Mouse (Mus musculus): ENCODE data around the gene Mrgpra6. TPM values are rescaled to one million over a fixed set of nuclear protein-coding genes. Genes with fewer than 3 reads are reported as not detected.
A peak's percentile ranks its signal among the peaks of the same experiment; 100 is the strongest.

Mrgpra6 gene
- polyA plus RNA-seq (2016; fragmentation: Nextera tagmentation; extraction: Ambion mirVana), result not detected in 2 replicates

- Histone ChIP-seq H3K9ac (no peak within 1 kb of the TSS), H3K9me3 (replicated peaks) (no peaks in the 10 kb centered on the region), H3K27ac (no peak within 1 kb of the TSS), H3K4me2 (replicated peaks) (no peak within 1 kb of the TSS), H3K4me1 (no peaks in the 10 kb centered on the region), H3K4me3 (no peak within 1 kb of the TSS), H3K27me3 (no peaks in the 10 kb centered on the region), H3K36me3 (no peaks in the 10 kb centered on the region)
- ATAC-seq (ENCODE audit: low FRiP score), result no peak
- 74% methylated on average over 4 of the region's 4 CpGs for WGBS
These were observed at the start of gene Mrgpra6 for GRCm38 (mm10) chr7:47204830-47205229. Gene Mrgpra6, minus strand, starts transcription at chr7:47204920.

- H3K4me2 ChIP-seq (replicated peaks), result no peak within 1 kb of the TSS
- no peak for ATAC-seq (ENCODE audit: low FRiP score)
- WGBS, result 70% methylated on average over 1 of the region's 1 CpGs
- H3K27ac ChIP-seq, result no peak within 1 kb of the TSS
- H3K9ac ChIP-seq, result no peak within 1 kb of the TSS
- no peaks in the 10 kb centered on the region for H3K27me3 ChIP-seq
- no peaks in the 10 kb centered on the region for H3K36me3 ChIP-seq
- no peaks in the 10 kb centered on the region for H3K4me1 ChIP-seq
- no peaks in the 10 kb centered on the region for H3K9me3 ChIP-seq (replicated peaks)
- H3K4me3 ChIP-seq, result no peak within 1 kb of the TSS
These were observed 48.0 kb upstream of the Mrgpra6 start, which contains the start of gene Mrgpra9 for GRCm38 (mm10) chr7:47252770-47253169. Gene Mrgpra9, minus strand, starts transcription at chr7:47252848.

- no peaks in the 10 kb centered on the region for H3K36me3 ChIP-seq
- no peak for ATAC-seq (ENCODE audit: low FRiP score)
- H3K4me2 ChIP-seq (replicated peaks), result no peak overlapping the region
- no peaks in the 10 kb centered on the region for H3K9me3 ChIP-seq (replicated peaks)
- H3K9ac ChIP-seq, result no peak overlapping the region
- no peak overlapping the region for H3K4me3 ChIP-seq
- no peaks in the 10 kb centered on the region for H3K27me3 ChIP-seq
- 66% methylated on average over 3 of the region's 3 CpGs for WGBS
- H3K27ac ChIP-seq, result no peak overlapping the region
- no peaks in the 10 kb centered on the region for H3K4me1 ChIP-seq
These were observed 39.9 kb upstream of the Mrgpra6 start for GRCm38 (mm10) chr7:47244658-47245057.

GRCm38 (mm10) chr7:47195271-47195670 lies 9.4 kb downstream of the Mrgpra6 start:
- H3K4me2 ChIP-seq (replicated peaks), result no peak overlapping the region
- H3K27ac ChIP-seq, result no peak overlapping the region
- H3K9me3 ChIP-seq (replicated peaks), result no peaks in the 10 kb centered on the region
- H3K4me3 ChIP-seq, result no peak overlapping the region
- H3K27me3 ChIP-seq, result no peaks in the 10 kb centered on the region
- no peaks in the 10 kb centered on the region for H3K36me3 ChIP-seq
- H3K9ac ChIP-seq, result no peak overlapping the region
- no peak for ATAC-seq (ENCODE audit: low FRiP score)
- WGBS, result 59% methylated on average over 1 of the region's 1 CpGs
- no peaks in the 10 kb centered on the region for H3K4me1 ChIP-seq

GRCm38 (mm10) chr7:47170814-47171213 lies 33.9 kb downstream of the Mrgpra6 start:
- no peak overlapping the region for H3K9ac ChIP-seq
- no peak overlapping the region for H3K27ac ChIP-seq
- no peak overlapping the region for H3K4me2 ChIP-seq (replicated peaks)
- no peaks in the 10 kb centered on the region for H3K36me3 ChIP-seq
- WGBS, result 80% methylated on average over 5 of the region's 5 CpGs
- H3K9me3 ChIP-seq (replicated peaks), result no peaks in the 10 kb centered on the region
- ATAC-seq (ENCODE audit: low FRiP score), result no peak
- no peaks in the 10 kb centered on the region for H3K4me1 ChIP-seq
- no peaks in the 10 kb centered on the region for H3K27me3 ChIP-seq
- no peak overlapping the region for H3K4me3 ChIP-seq

- no peak for ATAC-seq (ENCODE audit: low FRiP score)
- Histone ChIP-seq H3K27ac (no peak overlapping the region), H3K4me3 (no peak overlapping the region), H3K4me1 (no peaks in the 10 kb centered on the region), H3K9ac (no peak overlapping the region), H3K4me2 (replicated peaks) (no peak overlapping the region), H3K27me3 (no peaks in the 10 kb centered on the region), H3K9me3 (replicated peaks) (no peaks in the 10 kb centered on the region), H3K36me3 (no peaks in the 10 kb centered on the region)
- 72% methylated on average over 4 of the region's 4 CpGs for WGBS
These were observed 39.7 kb downstream of the Mrgpra6 start for GRCm38 (mm10) chr7:47165028-47165427.

GRCm38 (mm10) chr7:47163203-47163602 lies 41.5 kb downstream of the Mrgpra6 start:
- H3K9ac ChIP-seq, result no peak overlapping the region
- H3K9me3 ChIP-seq (replicated peaks), result no peaks in the 10 kb centered on the region
- no peaks in the 10 kb centered on the region for H3K4me1 ChIP-seq
- 84% methylated on average over 4 of the region's 4 CpGs for WGBS
- no peak overlapping the region for H3K27ac ChIP-seq
- no peak overlapping the region for H3K4me3 ChIP-seq
- H3K4me2 ChIP-seq (replicated peaks), result no peak overlapping the region
- H3K36me3 ChIP-seq, result no peaks in the 10 kb centered on the region
- no peak for ATAC-seq (ENCODE audit: low FRiP score)
- no peaks in the 10 kb centered on the region for H3K27me3 ChIP-seq

- Histone ChIP-seq H3K9me3 (replicated peaks) (no peaks in the 10 kb centered on the region), H3K36me3 (no peaks in the 10 kb centered on the region), H3K27me3 (no peaks in the 10 kb centered on the region), H3K4me3 (no peak overlapping the region), H3K27ac (no peak overlapping the region), H3K9ac (no peak overlapping the region), H3K4me1 (no peaks in the 10 kb centered on the region), H3K4me2 (replicated peaks) (no peak overlapping the region)
- no peak for ATAC-seq (ENCODE audit: low FRiP score)
- 69% methylated on average over 2 of the region's 2 CpGs for WGBS
These were observed 46.3 kb downstream of the Mrgpra6 start for GRCm38 (mm10) chr7:47158451-47158850.

GRCm38 (mm10) chr7:47157743-47158142 lies 47.0 kb downstream of the Mrgpra6 start:
- Histone ChIP-seq H3K27me3 (no peaks in the 10 kb centered on the region), H3K9ac (no peak overlapping the region), H3K4me1 (no peaks in the 10 kb centered on the region), H3K36me3 (no peaks in the 10 kb centered on the region), H3K4me3 (no peak overlapping the region), H3K9me3 (replicated peaks) (no peaks in the 10 kb centered on the region), H3K27ac (no peak overlapping the region), H3K4me2 (replicated peaks) (no peak overlapping the region)
- WGBS, result 91% methylated on average over 9 of the region's 9 CpGs
- no peak for ATAC-seq (ENCODE audit: low FRiP score)

- WGBS, result 91% methylated on average over 2 of the region's 2 CpGs
- no peak for ATAC-seq (ENCODE audit: low FRiP score)
- no peaks in the 10 kb centered on the region for H3K36me3 ChIP-seq
These were observed 48.9 kb downstream of the Mrgpra6 start for GRCm38 (mm10) chr7:47155849-47156248.

GRCm38 (mm10) chr7:47155396-47155795 lies 49.3 kb downstream of the Mrgpra6 start:
- no peaks in the 10 kb centered on the region for H3K36me3 ChIP-seq
- no peaks in the 10 kb centered on the region for H3K27me3 ChIP-seq
- H3K27ac ChIP-seq, result no peak overlapping the region
- H3K9ac ChIP-seq, result no peak overlapping the region
- WGBS, result 90% methylated on average over 4 of the region's 4 CpGs
- H3K4me3 ChIP-seq, result no peak overlapping the region
- no peak for ATAC-seq (ENCODE audit: low FRiP score)
- H3K4me2 ChIP-seq (replicated peaks), result no peak overlapping the region
- H3K4me1 ChIP-seq, result no peaks in the 10 kb centered on the region
- H3K9me3 ChIP-seq (replicated peaks), result no peaks in the 10 kb centered on the region

More at GRCm38 (mm10) chr7:47155849-47156248, 48.9 kb downstream of the Mrgpra6 start:
- Histone ChIP-seq H3K9ac (no peak overlapping the region), H3K9me3 (replicated peaks) (no peaks in the 10 kb centered on the region), H3K27ac (no peak overlapping the region), H3K4me2 (replicated peaks) (no peak overlapping the region), H3K27me3 (no peaks in the 10 kb centered on the region), H3K4me3 (no peak overlapping the region), H3K4me1 (no peaks in the 10 kb centered on the region)

- Histone ChIP-seq H3K4me3 (no peak overlapping the region), H3K4me2 (replicated peaks) (no peak overlapping the region; the same call in 1 of the 2 replicates), H3K9ac (no peak overlapping the region), H3K36me3 (no peaks in the 10 kb centered on the region), H3K27ac (no peak overlapping the region), H3K4me1 (no peaks in the 10 kb centered on the region), H3K9me3 (replicated peaks) (no peaks in the 10 kb centered on the region), H3K27me3 (no peaks in the 10 kb centered on the region)
- WGBS, result 19% methylated on average over 11 of the region's 11 CpGs
- peak; percentile 42 for ATAC-seq (ENCODE audit: low FRiP score)
These were observed 54.2 kb downstream of the Mrgpra6 start for GRCm38 (mm10) chr7:47150420-47151061.

- no peak overlapping the region for H3K27ac ChIP-seq
- no peaks in the 10 kb centered on the region for H3K4me1 ChIP-seq
- 86% methylated on average over 7 of the region's 7 CpGs for WGBS
- H3K4me3 ChIP-seq, result no peak overlapping the region
- no peak overlapping the region for H3K9ac ChIP-seq
- H3K4me2 ChIP-seq (replicated peaks), result no peak overlapping the region
- H3K9me3 ChIP-seq (replicated peaks), result no peaks in the 10 kb centered on the region
- ATAC-seq (ENCODE audit: low FRiP score), result no peak
- no peaks in the 10 kb centered on the region for H3K27me3 ChIP-seq
- no peaks in the 10 kb centered on the region for H3K36me3 ChIP-seq
These were observed 56.4 kb downstream of the Mrgpra6 start for GRCm38 (mm10) chr7:47148298-47148697.

All from hindbrain, embryonic 12.5 days (tissue).